Mouse (Mus musculus) cerebellum, adult 2 months (tissue): Measurements from ENCODE around the gene Dtx4.

Source experiments
- CTCF ChIP-seq: fragments of 200-500 bp; IDR thresholded peaks from 2 replicates; pipeline ENCODE4 v1.5.1; 2011; ENCODE audit warnings: low read depth, mild to moderate bottlenecking, control low read depth, low read length, moderate library complexity, borderline replicate concordance; ENCODE audit not compliant: insufficient read depth
- POLR2A ChIP-seq: fragments of 200-500 bp; IDR thresholded peaks from 2 replicates; pipeline ENCODE4 v1.6.1; 2011; ENCODE audit warnings: low read length, control low read depth, borderline replicate concordance; ENCODE audit not compliant: insufficient read depth

DNA sequence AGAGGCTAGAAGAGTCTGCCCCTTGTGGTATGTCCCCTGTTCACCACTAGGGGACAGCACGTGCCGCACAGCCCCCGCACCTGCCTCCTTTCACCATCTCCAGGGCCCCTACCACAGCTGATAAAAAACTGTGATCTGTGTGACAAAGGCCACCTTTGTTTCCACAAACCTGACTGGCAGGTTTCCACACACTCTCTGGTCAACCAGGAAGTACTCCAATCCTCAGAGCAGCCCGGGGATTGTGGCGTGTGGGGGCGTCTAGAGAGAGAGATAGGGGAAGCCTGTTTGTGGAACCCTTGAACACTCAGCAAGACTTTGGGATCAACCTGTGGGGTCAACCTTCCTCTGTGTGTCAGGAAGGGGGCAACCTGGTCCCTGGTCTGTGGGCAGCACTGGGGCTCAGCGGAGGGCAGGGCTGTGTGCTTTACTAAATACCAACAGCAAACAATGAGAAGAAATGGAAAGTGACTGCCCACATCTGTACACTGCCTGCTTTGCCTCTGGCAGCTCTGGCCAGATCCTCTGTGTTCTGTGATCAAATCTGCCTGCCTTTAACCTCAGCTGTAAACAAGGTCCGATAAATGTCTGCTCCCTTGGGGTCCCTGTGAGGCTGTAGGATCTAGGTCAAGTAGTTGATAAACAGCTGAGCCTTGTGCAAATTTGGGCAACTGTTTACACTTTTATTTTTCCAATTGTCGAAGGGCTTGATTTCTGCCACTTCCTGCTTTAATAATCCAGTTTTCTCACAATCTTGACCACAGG is 12.9 kb downstream of the Dtx4 start:
- TF ChIP-seq CTCF (peak; percentile 63), POLR2A (no peak)
